Mouse (Mus musculus): Measurements from ENCODE around the gene Vmn1r31.

Gene Vmn1r31

GRCm38 (mm10) chr6:58475230-58475629 is at the start of gene Vmn1r31:
Vmn1r31 (minus strand) TSS chr6:58475330.
- DNase-seq (ENCODE audit: low spot score in 2 of 2): no peak

- DNase-seq (ENCODE audit: low spot score in 2 of 2): no peak
Observed at GRCm38 (mm10) chr6:58443285-58443684, 31.8 kb downstream of the Vmn1r31 start, which contains the start of gene Vmn1r30. Vmn1r30 (minus strand) TSS chr6:58443385.
